Mouse (Mus musculus) E14TG2a.4 (cell line): Measurements from ENCODE around the gene Ropn1.
A peak's percentile ranks its signal among the peaks of the same experiment; 100 is the strongest.

Experiments used
- H3K27me3 ChIP-seq: 2 replicates; pipeline ENCODE4 v1.6.1; 2014; ENCODE audit warnings: low read length, control low read depth; ENCODE audit not compliant: insufficient read depth
- H3K36me3 ChIP-seq: 2 replicates; pipeline ENCODE4 v1.6.1; 2014; ENCODE audit warnings: low read length, control low read depth; ENCODE audit not compliant: insufficient read depth
- H3K4me1 ChIP-seq: replicated peaks from 2 replicates; pipeline ENCODE4 v1.6.1; 2014; ENCODE audit warnings: low read depth, low read length, control low read depth
- H3K4me3 ChIP-seq: replicated peaks from 2 replicates; pipeline ENCODE4 v1.5.1; 2014; ENCODE audit warnings: mild to moderate bottlenecking, low read length
- H3K9me3 ChIP-seq: 2 replicates; pipeline ENCODE4 v1.6.1; 2014; ENCODE audit warnings: low read length, control low read depth
- CTCF ChIP-seq: conservative IDR thresholded peaks from 2 replicates; pipeline ENCODE4 v1.5.1; 2014; ENCODE audit warnings: low read length
- NANOG ChIP-seq: IDR thresholded peaks from 2 replicates; pipeline ENCODE4 v1.6.1; 2014; ENCODE audit warnings: borderline replicate concordance, low read length, mixed read lengths
- POU5F1 ChIP-seq: IDR thresholded peaks from 2 replicates; pipeline ENCODE4 v1.6.1; 2014; ENCODE audit warnings: low read length, borderline replicate concordance

Ropn1 gene

DNA sequence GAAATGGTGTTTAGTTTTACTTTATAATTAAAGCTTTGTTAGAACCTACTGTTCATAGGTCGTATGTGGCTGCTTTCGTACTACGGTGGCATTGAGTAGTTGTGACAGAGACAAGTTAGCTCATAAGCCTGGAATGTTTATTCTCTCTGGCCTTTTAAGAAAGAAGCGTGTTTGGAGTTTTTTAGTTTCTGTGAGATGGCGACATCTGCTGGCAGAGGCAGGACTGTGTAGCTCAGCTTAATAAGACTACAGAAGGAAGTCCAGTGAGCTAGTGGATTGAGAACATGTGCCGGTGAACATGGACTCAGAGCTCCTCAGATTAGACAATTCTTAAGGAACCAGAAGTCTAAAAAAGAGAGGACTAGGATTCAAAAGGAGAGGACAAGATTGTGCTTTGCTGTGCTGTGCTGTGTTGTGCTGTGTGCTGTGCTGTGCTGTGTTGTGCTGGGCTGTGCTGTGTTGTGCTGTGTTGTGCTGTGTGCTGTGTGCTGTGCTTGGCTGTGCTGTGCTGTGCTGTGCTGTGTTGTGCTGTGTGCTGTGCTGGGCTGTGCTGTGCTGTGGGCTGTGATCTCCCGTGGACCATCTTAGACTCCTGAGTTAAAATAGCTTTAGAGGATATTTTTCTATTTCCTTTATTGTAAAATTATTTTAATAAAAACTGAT, 50.6 kb downstream of the Ropn1 start:
- TF ChIP-seq POU5F1 (no peak), CTCF (peak; percentile 74)
- no peaks in the 10 kb centered on the region for H3K27me3 ChIP-seq
- H3K36me3 ChIP-seq: peaks cover 90% of the 10 kb centered on the region
- no peaks in the 10 kb centered on the region for H3K4me1 ChIP-seq
- no peaks in the 10 kb centered on the region for H3K9me3 ChIP-seq
- H3K4me3 ChIP-seq: no peak overlapping the region

DNA sequence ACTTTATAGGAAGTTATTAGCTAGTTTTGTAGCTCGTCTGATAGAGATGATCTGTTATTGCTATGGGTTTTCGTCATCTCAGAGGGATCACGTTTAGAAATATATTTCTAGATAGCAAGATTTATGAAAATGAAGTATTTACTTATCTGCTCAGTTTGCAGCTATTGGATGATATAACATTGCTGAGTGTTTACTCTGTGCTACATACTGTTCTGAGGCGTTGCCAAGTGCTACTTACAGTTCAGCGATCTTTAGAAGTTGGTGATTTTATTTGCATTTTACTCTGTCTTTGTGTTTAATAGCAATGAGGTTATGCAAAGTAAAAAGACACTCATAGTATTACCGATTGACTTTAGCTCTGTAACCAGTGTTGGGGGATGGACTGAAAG, 51.1 kb downstream of the Ropn1 start:
- no peaks in the 10 kb centered on the region for H3K9me3 ChIP-seq
- H3K4me1 ChIP-seq: no peaks in the 10 kb centered on the region
- no peak for TF ChIP-seq CTCF
- TF ChIP-seq NANOG: no peak
- peaks cover 90% of the 10 kb centered on the region for H3K36me3 ChIP-seq
- no peaks in the 10 kb centered on the region for H3K27me3 ChIP-seq
- no peak overlapping the region for H3K4me3 ChIP-seq

DNA sequence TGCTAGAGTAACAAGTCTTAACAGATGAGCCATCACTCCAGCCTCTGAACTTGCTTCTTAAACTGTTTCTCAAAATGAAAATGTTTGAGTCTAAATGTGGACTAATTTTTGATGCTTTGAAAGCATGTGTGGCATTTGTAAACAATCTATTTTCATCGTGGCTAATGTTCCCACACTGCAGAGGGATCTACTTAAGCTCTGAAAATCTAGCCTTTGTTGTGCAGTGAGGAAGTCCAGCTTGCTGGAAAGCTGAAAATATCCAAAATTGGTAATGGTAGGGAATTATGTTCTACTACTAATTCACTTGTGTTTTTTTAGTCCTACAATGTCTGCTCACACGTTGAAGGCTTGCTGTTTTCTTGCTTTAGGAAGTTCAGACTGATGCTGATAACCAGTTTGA, 56.3 kb downstream of the Ropn1 start:
- TF ChIP-seq POU5F1 (no peak), CTCF (no peak), NANOG (no peak)
- Histone ChIP-seq H3K4me3 (no peak overlapping the region), H3K36me3 (peaks cover 88% of the 10 kb centered on the region), H3K4me1 (no peaks in the 10 kb centered on the region), H3K9me3 (no peaks in the 10 kb centered on the region), H3K27me3 (no peaks in the 10 kb centered on the region)

DNA sequence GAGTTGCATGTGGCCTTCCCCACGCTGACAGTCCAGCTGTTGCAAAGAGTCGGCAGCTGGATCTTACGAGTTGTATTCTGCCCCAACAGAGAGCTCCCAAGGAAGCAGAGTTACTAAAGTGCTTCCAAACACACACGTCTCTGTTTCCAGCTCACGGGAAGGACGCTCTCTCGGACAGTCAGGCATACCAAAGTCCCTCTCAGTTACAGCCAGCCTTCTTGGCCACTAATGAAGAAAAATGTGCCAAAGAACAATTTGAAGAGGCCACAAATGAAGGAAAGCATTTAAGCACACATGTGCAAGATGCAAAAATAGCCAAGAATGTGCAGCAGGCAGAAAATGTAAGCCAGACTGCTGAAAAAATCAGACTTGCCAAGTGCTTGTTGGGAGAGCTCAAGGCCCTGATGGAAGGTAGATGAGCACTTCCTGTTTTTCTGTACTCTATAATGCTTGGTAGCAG, 56.8 kb downstream of the Ropn1 start:
- peaks cover 86% of the 10 kb centered on the region for H3K36me3 ChIP-seq
- H3K4me3 ChIP-seq: no peak overlapping the region
- H3K9me3 ChIP-seq: no peaks in the 10 kb centered on the region
- H3K4me1 ChIP-seq: no peaks in the 10 kb centered on the region
- no peak for TF ChIP-seq NANOG
- no peak for TF ChIP-seq CTCF
- no peak for TF ChIP-seq POU5F1
- no peaks in the 10 kb centered on the region for H3K27me3 ChIP-seq

DNA sequence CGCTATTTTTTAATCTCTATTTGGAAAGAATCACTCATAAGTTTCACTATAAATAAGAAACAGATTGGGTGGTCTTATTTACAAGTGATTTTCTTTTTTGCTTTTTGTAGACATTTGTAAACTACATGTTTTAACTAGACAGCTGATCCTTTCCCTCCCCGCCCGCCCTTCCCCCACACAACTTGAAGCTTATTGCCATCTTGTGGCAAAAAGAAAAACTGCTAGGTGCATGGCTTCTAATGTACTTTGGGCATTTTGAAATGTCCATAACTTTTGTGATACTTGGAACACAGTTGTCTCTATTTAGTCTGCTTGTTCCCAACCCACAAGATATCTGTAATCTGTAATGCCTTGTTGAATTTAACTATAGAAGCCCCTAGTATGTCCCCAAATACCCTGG, 61.8 kb downstream of the Ropn1 start:
- H3K4me3 ChIP-seq: no peak overlapping the region
- peaks cover 3% of the 10 kb centered on the region; the same call in 1 of the 2 replicates for H3K4me1 ChIP-seq
- no peaks in the 10 kb centered on the region for H3K9me3 ChIP-seq
- no peaks in the 10 kb centered on the region for H3K27me3 ChIP-seq
- peaks cover 82% of the 10 kb centered on the region for H3K36me3 ChIP-seq
- TF ChIP-seq CTCF (peak; percentile 25), NANOG (no peak)

DNA sequence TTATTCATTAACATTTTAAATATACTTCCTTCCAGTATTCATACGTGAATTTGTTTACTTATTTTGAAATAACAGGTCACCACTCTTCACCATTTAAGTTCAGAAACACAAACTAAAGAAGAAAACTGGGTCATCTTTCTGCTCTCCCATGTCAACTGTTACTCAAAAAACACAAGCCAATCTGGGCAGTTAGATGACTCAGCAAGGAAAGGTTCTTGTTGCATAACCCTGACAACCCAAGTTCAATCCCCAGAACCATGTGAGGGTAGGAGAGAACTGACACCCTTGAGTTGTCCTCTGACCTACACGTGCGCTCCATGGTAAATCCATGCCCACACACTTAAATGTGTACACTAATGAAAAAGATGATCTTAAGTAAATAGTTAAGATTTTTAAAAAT, 75.4 kb downstream of the Ropn1 start:
- Histone ChIP-seq H3K4me1 (no peaks in the 10 kb centered on the region), H3K27me3 (no peaks in the 10 kb centered on the region), H3K36me3 (peaks cover 54% of the 10 kb centered on the region), H3K4me3 (no peak overlapping the region), H3K9me3 (no peaks in the 10 kb centered on the region)
- TF ChIP-seq CTCF (no peak), POU5F1 (no peak), NANOG (no peak)
